Mouse (Mus musculus) thymus, postnatal 25 days (tissue): ENCODE measurements around the gene Rheb.
"Not testable (repeated sequence)": the region's sequence is repeated elsewhere in the genome, so short reads cannot be mapped to it uniquely, and the experiment has no call there.

Source experiments
- DNase-seq: peaks from one replicate; pipeline ENCODE4 v3.0.0; 2022

Rheb gene

DNA sequence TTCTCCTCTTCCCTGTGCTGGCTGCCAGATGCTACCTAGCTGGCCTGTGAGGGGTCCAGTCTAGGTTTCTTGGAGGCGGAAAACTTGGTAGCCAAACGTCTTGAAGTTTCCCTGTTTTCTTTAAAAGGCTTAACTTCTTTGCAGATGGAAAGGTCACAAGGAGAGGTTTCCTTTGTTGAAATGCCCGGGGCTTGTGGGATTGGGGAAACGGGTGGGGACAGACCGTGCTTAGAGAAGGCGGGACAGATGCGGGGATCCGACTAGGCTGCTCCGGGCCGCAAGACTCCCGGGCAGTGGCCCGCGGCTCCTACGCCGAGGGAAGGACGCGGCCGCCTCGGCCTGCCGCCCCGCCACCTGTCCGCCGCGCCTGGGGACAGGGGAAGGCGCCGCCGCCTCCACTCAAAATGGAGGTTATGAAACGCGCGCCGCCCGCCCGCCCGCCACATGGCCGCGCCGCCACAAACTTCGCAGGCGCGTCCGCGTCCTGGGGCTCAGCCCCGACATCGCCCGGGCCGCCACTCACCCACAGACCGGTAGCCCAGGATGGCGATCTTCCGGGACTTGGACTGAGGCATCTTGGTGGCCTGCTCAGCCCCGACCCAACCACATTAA, 656 bp downstream of the Rheb start:
- DNase-seq = no peak

DNA sequence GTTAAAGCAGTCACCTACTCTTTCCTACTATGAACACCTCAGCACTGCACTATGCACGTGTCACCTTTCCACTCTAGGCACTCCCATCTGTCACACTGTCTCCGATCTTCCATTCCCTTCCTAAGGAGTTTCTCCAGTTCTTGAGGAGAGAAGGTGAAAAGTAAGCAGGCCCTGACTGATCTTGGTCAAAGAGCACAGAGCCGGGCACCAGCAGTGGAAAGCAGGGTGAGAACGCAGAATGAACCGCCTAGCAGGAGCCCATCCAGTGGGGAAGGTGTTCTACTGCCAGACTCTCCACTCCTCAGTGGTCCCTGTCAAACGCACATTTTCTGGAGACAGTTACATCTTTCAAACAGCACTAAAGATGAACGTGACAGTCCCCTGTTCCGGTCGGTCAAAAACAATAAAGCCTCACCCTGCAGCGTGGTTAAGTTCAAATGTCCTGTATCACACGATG, 1.4 kb downstream of the Rheb start:
- no peak for DNase-seq

DNA sequence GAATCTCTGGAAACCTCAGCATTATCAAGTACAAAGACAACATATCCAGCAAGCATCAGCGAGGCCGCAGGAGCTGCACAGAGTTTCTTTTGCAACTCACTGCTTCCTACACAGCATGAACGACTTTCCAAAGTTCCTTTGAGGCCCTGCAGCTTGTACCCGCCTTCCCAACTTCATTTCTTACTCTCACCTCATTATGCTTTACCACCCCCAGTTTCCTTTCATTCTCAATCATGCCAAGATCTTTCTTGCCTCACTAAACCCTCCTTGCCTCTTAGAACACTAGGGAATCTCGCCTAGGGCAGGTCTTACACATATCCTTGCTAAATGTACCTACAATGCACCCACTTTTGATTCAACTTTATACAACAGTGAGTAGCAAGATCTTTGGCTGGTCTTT, 7.9 kb downstream of the Rheb start:
- no peak for DNase-seq

DNA sequence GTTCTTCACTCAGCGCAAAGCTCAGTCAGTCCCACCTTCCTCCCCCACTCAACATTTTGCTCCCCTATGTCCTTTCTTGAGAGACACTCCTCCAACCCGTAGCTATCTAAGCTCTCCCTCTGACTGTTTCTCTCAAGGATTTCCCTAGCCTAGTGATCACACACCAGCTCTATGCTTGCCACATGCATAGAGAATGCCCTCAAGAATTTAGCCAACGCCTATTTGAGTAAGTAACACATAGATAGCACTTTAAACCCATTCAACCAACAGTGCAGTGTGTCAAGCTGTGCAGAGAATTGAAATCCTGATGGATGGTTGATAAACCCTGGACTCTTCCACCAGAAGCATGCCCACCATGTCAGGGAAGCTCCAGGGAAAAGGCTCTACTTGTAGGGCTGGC, 10.5 kb downstream of the Rheb start:
- no peak for DNase-seq

DNA sequence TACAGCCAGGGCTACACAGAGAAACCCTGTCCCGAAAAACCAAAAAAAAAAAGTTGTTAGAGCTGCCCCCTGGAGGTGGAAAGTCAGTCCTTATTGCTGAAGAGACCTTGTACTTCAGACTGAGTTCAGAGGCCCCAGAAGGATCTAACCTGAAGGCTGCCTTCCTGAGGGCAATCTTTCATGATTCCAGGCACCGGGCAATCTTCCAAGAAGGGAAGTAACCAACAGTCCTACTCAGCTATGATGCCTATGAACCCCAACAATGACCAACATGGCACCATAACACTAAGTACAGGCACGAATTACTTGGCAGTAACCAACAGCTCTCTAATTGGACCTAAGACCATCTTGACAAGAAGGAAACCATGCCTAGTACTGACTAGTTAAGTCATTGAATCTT, 14.0 kb downstream of the Rheb start:
- DNase-seq = no peak

DNA sequence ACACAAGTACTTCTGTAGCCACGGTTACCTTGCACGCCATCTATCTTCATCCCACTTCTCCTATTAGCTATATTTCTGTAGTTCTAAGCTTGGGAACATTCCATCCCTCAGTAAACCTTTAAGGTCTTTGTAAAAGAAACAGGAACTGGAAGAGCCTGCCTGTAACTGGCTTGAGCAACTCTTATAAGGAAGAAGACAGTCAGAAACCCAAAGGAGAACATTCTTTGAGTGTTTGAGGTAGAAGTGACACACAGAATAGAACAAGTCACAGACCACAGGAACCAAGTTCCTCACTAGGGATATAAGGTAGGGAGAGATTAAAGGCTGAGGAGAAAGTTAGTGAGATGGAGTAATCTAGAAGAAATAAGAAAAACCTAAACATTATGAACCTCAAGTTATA, 15.3 kb downstream of the Rheb start:
- DNase-seq = no peak

DNA sequence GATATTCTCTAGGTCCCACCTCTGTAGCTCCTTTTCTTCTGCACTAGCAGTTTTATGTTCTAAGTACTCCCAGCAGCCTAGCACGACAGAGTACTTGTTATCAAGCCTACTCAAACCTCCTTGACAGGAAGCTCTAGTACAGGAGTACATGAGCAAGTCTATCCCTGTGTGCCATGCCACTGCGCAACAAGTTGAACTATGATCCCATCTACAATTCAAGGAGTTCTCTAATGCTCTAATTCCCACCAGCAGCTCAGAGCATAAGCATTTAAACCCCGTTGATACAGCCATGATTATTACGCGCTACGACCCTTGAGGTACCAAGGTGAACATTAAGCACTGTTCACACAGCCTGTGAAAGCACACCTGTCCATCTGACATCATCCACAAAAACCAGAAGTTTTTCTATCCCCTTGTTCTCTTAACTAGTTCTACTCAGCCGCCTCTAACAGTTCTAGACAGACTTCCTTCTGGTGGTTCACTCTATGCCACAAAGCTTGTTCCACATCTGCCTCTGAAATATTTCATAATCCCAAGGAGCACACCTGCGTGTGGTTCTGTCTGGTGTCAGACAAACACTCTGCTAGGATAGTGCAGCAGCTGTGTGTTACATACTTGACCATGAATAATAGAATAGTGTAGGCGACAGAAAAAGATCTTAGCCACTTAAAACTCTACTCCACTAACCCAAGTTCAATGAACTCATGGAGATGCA, 16.2 kb downstream of the Rheb start:
- DNase-seq = peak; percentile 12

DNA sequence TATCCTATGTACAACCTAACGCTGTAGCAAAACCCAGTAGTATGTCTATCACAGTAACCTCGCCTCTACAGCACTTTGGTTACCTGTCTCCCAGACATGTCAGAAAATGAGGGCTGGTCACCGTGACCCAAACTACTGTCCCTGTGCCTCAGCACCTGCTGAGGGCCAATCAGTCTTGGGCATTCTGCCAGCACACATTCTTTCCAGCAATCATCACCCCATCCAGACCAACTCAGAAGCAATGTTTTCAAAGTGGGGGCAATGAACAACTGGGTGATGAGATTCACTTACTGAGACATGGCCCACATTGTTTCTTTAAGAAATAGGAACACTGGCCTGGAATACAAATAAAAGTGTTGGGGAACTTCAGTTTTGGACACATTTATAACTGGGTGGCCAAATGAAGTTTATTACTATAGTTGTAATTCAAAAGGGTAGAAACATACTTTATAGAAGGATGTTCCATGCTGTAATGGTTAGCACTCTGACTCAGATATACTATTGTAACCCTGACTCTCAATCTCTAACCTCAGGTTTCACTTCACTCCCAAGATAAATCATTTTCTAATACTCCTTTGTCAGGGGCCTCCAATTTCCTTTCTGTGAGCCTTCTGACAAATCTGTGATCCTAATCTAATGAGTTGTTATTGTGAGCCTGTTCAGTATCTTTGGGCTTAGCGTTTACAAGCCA, 16.9 kb downstream of the Rheb start:
- no peak for DNase-seq

DNA sequence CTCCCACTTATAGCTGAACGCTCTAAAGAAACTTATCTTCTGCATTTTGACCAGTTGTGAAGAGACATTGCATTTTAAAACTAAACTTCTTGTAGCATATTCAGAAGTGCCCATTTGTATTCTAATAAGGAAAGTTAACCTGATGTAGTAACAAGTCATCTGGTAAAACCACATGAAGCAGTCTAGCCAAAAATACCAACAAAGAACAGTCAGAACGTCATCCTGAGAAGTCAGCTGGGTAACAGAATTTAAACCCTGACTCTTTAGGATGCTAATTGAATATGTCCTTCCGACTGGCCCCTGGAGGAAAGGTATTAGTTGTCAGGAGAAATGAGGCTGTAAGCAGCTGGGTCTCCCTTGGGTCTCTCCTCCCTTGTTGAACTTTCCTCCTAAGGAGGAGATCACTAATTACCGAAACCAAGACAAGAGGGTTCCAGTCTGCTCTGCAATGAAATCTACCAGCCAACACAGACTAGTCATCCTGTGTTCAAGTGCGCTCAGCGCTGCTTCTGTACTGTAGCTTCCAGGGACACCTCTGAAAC, 18.5 kb downstream of the Rheb start:
- no peak for DNase-seq

DNA sequence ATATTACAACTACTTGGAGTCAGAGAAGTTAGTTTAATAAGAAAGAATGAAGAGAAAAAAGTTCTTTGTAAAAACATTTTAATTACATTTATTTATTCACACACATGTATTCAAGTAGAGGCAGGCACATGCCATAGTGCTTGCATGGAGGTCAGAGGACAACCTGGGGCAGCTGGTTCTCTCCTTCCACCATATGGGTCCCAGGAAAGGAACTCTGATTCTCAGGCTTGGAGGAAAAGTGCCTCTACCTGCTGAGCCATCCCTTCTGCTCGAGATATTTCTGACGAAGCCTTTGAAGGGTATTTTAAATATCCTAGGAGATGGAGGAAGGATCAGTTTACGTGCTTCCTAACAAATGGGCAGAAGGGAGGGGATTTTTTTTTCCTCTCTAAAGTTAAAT, 19.6 kb downstream of the Rheb start:
- no peak for DNase-seq

DNA sequence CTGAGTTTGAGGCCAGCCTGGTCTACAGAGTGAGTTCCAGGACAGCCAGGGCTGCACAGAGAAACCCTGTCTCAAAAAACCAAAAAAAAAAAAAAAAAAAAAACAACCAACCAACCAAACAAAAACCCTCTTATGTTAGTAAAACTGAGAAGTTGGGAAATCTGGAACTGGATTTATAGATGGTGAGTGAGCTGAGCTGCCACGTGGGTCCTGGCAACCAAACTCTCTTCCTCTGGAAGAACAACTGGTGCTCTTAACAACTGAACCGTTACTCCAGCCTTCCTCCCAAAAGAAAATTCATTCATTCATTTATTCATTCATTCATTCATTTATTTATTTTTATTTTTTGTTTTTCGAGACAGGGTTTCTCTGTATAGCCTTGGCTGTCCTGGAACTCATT, 20.2 kb downstream of the Rheb start:
- not testable (repeated sequence) for DNase-seq

DNA sequence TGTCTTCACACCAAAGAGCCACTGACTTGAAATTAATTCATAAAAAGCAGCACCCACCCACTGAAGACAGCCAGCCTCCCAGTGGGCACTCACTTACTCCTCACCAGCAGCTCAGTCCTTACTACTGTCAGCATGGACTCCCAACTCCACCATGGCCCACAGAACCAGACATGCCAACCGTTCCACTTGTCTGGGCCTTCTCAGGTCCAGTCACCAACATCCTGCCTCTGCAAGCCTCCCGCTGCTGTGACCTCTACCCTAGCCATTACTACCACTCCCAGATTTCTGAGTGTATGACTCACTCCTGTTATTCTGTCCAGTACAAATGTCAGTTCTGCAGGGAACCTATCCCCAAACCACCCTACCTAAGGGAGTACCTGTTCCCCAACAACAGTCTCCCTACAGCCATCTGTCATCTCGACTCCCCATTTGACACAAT, 21.0 kb downstream of the Rheb start:
- DNase-seq = no peak

DNA sequence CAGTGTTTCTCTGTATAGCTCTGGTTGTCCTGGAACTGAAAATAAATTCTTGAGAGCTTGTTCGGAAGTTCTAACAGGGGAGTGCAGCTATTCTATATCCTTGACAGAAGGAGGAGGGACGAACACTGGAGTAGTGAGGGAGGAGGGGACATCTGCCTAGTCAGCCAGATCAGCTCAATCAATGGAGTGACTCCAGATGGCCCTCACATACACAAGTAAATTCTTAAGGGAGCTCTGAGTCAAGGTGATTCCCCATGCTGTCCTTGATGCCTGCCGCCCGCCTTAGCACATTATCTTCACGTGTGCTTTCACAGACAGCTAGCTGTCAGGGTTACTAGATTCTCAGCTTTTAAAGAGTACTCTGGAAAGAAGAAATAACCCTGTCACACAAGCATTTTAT, 21.8 kb downstream of the Rheb start:
- no peak for DNase-seq

DNA sequence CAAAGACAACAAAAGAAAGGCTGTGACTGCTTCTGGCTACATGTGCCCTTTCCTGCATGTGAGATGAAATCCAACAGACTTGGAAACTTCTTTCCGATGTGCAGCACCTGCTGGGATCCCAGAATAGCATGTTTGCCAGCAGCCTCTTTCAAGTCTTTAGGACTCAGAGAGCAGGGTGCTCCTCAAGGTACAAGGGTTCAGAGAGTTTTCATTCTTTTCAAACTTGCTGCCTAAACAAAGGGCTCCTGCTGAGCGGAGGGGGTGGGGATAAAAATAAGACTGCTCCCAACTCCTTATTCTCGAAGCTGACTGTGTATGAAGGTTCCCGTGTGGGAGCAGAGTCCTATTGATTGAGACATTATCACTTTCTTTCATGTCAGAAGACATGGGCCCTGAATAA, 25.2 kb downstream of the Rheb start:
- no peak for DNase-seq

DNA sequence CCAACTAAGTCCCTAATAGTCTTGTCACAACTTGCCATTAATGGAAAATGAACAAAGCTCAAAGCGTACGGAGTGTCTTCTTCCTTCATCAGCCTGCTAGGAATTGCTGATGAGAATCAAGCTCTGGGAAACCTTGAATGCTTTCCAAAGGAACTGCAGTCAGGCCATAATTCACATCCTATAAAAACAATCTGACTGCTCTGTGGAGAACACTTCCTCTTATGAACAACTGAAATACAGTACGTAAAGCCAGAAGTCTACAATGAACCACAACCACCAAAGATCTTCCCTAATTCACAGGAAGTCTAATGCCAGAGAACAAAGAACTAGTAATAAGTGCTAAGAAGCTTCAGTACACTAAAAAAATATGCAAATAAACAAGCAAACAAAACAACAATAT, 28.5 kb downstream of the Rheb start:
- DNase-seq = no peak

DNA sequence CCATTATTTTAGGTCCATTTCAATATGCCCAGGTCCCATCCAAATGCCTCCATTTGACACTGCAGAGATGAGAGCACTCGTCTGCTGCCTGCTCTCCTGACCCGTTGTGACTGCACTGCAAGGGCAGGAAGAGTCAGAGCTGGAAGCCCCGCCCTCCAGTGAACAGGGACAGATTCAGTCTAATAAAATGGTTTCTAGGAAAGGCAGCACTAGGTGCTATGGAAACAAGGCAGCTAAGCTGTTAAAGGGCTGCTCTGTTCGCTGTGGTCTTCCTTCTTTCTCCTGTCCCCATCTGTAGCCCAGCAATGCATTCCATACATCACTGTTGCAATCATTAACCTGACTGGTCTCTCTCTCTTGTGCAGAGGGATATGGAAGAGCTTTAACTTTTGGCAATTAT, 29.4 kb downstream of the Rheb start:
- no peak for DNase-seq

DNA sequence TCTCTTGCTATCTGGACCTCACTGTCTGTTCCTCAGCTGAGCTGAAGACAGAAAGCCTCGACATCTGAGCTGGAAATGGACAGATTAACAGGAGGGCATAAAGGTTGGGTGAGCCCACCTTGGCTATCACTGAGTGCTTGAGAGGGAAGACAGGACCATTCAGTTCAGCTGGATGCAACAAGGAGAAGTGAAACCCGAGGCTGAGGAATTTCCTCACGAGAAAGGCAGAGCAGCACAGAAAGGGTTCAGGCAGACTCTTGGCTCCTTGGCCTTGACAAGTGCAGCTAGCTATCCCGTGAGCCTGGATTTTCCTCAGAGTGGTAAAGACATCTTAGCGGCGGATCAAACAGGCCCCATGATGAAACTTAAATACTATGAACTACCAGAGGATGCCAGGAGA, 37.2 kb downstream of the Rheb start:
- DNase-seq = no peak

DNA sequence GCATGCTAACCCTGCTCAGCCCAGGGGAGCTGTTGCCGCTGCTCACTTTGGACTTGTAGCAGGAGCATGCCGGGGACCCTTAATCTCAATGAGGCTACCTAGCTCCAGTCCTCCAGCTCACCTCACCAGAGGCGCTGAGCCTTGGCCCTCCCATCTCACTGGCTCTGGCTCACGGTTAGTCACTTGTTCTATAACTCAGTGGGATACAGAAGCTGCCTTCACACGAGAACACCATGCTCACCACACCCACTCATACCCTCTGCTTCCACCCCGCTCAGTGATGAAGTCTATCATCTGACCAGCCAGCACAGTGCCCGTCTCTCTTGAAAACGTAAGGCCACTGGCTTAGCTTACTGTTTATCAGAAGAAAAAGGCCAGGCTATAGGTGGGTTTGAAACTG, 37.8 kb downstream of the Rheb start:
- no peak for DNase-seq

DNA sequence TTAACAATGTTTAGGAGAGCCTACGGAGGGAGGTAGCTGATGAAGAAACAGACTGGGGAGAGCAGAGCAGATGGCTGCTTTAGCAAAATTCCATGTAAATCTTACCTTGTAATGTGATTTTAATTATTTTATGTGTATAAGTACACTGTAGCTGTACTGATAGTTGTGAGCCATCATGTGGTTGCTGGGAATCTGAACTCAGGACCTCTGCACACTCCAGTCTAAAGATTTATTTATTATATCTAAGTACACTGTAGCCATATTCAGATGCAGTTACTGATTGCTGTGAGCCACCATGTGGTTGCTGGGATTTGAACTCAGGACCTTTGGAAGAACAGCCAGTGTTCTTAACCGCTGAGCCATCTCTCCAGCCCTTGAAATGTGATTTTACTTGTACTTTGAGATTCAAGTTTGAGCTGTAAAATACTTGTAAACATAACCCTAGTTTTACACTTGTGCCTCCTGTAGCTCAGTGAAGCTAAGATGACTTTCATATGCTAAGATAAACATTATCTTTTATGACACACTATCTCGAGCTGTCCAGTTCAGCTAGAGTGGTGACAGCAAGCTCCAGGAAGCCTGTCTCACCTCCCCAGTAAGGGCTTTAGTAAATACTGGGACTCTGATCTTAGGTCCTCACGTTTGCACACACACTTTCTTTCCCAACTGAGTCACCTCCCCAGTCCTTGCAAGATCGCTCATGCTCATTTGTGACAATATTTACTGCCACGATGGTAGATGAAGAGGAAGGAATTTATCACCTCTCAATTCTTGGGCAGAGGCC, 40.4 kb downstream of the Rheb start:
- DNase-seq = no peak

DNA sequence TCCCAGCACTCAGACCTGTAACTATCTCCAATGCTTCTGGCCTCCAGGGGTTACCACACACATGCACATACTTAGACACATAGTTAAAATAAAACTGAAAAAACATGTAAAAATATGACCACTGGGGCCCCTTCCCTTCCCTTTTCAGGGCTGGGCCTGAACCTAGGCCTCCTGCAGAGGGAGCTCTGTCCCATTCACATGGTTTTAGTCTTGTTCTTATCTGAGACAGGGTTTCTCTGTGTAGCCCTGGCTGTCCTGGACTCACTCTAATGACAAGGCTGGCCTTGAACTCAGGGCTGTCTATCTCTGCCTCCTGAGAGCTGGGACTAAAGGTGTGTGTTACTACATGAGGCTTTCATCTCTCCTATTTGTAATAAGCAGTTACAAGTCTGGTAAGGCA, 42.0 kb downstream of the Rheb start:
- peak; percentile 17 for DNase-seq

DNA sequence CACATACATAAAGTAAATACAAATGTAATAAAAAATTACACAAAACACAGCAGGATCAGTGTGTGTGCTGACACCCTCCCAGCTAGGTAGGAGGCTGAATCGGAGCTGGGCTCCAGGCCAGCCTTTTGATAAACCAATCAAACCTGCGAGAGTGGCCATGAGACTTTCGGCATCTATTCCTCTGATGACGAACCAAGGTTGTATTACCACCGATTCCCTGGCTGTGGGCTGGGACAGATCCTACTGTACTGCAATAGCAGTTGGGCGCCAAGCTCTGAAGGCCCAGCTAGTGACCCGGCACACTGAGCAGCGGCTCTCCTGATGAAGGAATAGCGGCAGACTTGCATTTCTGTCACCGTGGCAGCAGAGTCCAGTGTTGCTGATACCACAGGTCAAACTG, 43.8 kb downstream of the Rheb start:
- DNase-seq = no peak

DNA sequence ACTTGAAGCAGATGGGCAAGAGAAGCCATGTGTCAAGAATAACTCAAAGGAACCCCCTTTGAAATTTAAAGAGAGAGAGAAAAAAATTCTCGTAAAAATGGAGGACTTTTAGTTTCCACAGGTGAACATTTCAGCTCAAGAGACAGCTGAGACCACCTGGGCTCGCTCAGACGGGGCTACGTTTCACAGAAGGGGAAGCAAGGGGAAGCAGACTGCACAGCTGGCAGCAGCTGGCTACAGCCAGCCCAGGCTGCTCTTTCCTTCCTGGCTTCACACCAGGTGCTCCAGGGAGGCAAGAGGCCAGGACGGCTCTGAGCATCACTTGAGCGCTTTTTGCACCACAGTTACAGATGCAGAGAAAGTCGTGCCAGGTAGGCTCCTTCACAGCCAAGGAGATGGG, 44.6 kb downstream of the Rheb start:
- DNase-seq = no peak

DNA sequence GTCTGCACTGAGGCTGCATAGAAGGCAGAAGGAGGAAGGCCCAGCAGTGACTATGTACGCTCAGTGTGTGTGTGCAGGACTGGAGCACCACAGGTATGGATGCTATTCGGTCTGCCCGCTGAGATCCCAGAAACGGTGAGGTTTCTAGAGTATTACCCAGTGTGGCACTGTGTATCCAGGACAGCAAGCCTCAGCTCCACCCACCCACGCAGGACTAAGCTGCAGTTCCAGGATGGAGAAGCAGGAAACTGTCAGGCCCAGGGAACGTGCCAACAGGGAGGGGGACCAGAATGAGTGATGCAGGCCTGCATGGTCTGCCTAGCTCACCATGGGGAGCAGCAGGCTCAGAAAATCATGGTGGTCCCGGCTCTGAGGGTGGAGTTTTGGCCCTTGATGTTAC, 49.5 kb downstream of the Rheb start:
- no peak for DNase-seq
